Mouse (Mus musculus): ENCODE measurements at regions not wholly inside any gene's neighbourhood (a gene's known extent, or its start where the extent isn't known, plus 50 kb on each side); places are given as distances from the start of the nearest gene placed in this dataset.

GRCm38 (mm10) chr9:61144685-61145318 is 227.4 kb upstream of the Tle3 start:
- peak; percentile 45 for DNase-seq

- no peak for DNase-seq
These were observed 226.4 kb upstream of the Tle3 start for GRCm38 (mm10) chr9:61145738-61146137.

GRCm38 (mm10) chr9:61151201-61151600 is 221.0 kb upstream of the Tle3 start:
- DNase-seq: no peak

- DNase-seq: peak; percentile 84
These were observed 220.2 kb upstream of the Tle3 start for GRCm38 (mm10) chr9:61151901-61152337.

- DNase-seq: peak; percentile 59
These were observed 217.4 kb upstream of the Tle3 start for GRCm38 (mm10) chr9:61154721-61155120.

- DNase-seq: peak; percentile 38
These were observed 216.3 kb upstream of the Tle3 start for GRCm38 (mm10) chr9:61155851-61156250.

GRCm38 (mm10) chr9:61158192-61158770 is 213.9 kb upstream of the Tle3 start:
- peak; percentile 59 for DNase-seq

GRCm38 (mm10) chr9:61159159-61159558 is 213.0 kb upstream of the Tle3 start:
- DNase-seq: no peak

GRCm38 (mm10) chr9:61159616-61160015 is 212.6 kb upstream of the Tle3 start:
- no peak for DNase-seq

GRCm38 (mm10) chr9:61162884-61163283 is 209.3 kb upstream of the Tle3 start:
- no peak for DNase-seq

GRCm38 (mm10) chr9:61163671-61164288 is 208.4 kb upstream of the Tle3 start:
- peak; percentile 20 for DNase-seq

- DNase-seq: peak; percentile 78
These were observed 207.5 kb upstream of the Tle3 start for GRCm38 (mm10) chr9:61164501-61165251.

GRCm38 (mm10) chr9:61166115-61166514 is 206.1 kb upstream of the Tle3 start:
- DNase-seq: no peak

GRCm38 (mm10) chr9:61167097-61167842 is 204.9 kb upstream of the Tle3 start:
- DNase-seq: no peak

GRCm38 (mm10) chr9:61168931-61169330 is 203.2 kb upstream of the Tle3 start:
- no peak for DNase-seq

- no peak for DNase-seq
These were observed 202.6 kb upstream of the Tle3 start for GRCm38 (mm10) chr9:61169506-61170090.

GRCm38 (mm10) chr9:61170921-61171320 is 201.2 kb upstream of the Tle3 start:
- DNase-seq: no peak

- no peak for DNase-seq
These were observed 199.7 kb upstream of the Tle3 start for GRCm38 (mm10) chr9:61172421-61172820.

- DNase-seq: peak; percentile 55
These were observed 198.6 kb upstream of the Tle3 start for GRCm38 (mm10) chr9:61173548-61173947.

GRCm38 (mm10) chr9:61175381-61175780 is 196.8 kb upstream of the Tle3 start:
- DNase-seq: no peak

GRCm38 (mm10) chr9:61176856-61177255 is 195.3 kb upstream of the Tle3 start:
- no peak for DNase-seq
